Mouse (Mus musculus): ENCODE data around the gene Gm9046. TPM values are rescaled to one million over a fixed set of nuclear protein-coding genes. Genes with fewer than 3 reads are reported as not detected.
"Not testable (repeated sequence)": the region's sequence is repeated elsewhere in the genome, so short reads cannot be mapped to it uniquely, and the experiment has no call there.

Gm9046 gene
- polyA plus RNA-seq (2015; fragmentation: Nextera tagmentation; extraction: Ambion mirVana): not detected in 2 replicates

DNA sequence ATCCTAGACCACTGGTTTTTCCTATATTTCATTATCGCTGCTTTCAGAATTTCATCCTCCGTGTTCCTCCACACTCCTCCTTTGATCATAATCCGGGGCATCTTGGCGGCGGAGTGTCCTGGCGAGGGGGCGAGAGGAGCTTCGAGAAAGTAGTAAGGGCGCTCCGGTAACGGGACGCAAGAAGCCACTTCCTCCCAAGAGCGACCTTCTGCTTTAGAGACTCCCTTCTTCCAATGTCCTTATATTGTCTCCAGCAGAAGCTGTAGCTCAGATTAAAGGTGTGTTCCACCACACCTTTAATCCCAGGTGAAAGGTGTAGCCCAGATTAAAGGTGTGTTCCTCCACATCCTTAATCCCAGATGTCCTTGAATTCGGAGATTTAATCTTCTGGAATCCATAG, at the start of gene Gm9046:
TSS of gene Gm9046 (minus strand) at position 101 of the 400 bp plus-strand sequence.
- not testable (repeated sequence) for H3K36me3 ChIP-seq; H3K4me1 ChIP-seq; H3K27me3 ChIP-seq; ATAC-seq (ENCODE audit: insufficient number of reproducible peaks, insufficient read depth, low FRiP score, low TSS enrichment, low read depth); H3K4me3 ChIP-seq; H3K4me2 ChIP-seq; H3K27ac ChIP-seq; H3K9ac ChIP-seq; H3K9me3 ChIP-seq
- no CpG with 5 or more reads among the region's 14 CpGs for WGBS

DNA sequence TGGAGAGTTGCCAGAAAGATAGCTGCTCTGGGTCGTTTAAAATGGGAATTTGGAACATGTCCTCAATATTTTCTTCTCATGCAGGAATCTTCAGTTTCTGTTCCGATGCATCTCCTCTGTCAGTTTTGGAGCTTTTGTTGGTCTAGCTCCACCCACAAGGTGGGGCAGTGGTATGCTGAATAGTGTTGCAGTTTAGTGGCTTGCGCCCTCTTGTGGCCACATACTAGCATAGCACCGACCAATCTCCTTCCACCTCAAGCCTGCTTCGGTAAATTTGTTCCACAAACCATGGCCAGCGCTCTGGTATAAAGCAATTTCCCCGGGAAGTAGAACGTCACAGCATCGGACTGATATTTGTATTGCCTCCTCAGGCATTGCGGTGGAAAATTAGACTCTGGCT, 27.4 kb upstream of the Gm9046 start:
- no peak overlapping the region for H3K9ac ChIP-seq
- 3% methylated on average over 10 of the region's 10 CpGs for WGBS
- no peaks in the 10 kb centered on the region for H3K4me1 ChIP-seq
- no peaks in the 10 kb centered on the region for H3K27me3 ChIP-seq
- H3K4me3 ChIP-seq: peak overlapping the region; percentile 19
- peak overlapping the region; percentile 46 for H3K4me2 ChIP-seq
- peak; percentile 67; the same call in 1 of the 2 replicates for ATAC-seq (ENCODE audit: insufficient number of reproducible peaks, insufficient read depth, low FRiP score, low TSS enrichment, low read depth)
- no peaks in the 10 kb centered on the region for H3K9me3 ChIP-seq
- H3K36me3 ChIP-seq: no peaks in the 10 kb centered on the region
- H3K27ac ChIP-seq: no peak overlapping the region

DNA sequence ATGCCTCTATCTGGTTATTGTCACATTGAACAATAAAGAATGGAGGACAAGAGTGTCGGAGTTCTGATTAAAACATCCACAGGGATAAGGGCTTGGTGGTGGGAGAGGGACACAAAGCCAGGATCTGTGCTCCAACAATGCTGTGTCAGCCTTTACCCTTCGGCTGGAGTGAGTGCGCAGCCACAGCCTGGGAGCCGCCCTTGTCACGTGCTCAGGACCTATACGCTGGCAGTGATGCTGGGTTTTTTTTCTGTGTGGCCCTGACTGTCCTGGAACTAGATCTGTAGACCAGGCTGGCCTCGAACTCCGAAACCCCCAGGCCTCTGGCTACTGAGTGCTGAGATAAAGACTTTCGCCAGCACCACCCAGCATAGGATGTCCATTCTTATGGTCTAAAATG, 26.5 kb upstream of the Gm9046 start:
- Histone ChIP-seq H3K4me3 (no peak overlapping the region), H3K9ac (no peak overlapping the region), H3K9me3 (no peaks in the 10 kb centered on the region), H3K27ac (no peak overlapping the region), H3K4me2 (no peak overlapping the region), H3K4me1 (no peaks in the 10 kb centered on the region), H3K36me3 (no peaks in the 10 kb centered on the region), H3K27me3 (no peaks in the 10 kb centered on the region)
- no peak for ATAC-seq (ENCODE audit: insufficient number of reproducible peaks, insufficient read depth, low FRiP score, low TSS enrichment, low read depth)
- WGBS: 86% methylated on average over 9 of the region's 9 CpGs

DNA sequence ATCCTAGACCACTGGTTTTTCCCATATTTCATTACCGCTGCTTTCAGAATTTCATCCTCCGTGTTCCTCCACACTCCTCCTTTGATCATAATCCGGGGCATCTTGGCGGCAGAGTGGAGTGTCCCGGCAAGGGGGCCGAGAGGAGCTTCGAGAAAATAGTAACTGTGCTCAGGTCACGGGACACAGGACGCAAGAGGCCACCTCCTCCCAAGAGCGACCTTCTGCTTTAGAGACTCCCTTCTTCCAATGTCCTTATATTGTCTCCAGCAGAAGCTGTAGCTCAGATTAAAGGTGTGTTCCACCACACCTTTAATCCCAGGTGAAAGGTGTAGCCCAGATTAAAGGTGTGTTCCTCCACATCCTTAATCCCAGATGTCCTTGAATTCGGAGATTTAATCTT, 10.9 kb upstream of the Gm9046 start, which contains the start of gene Gm9049:
TSS of gene Gm9049 (minus strand) at position 101 of the 400 bp plus-strand sequence.
- H3K4me2 ChIP-seq; H3K9me3 ChIP-seq; H3K9ac ChIP-seq; H3K27ac ChIP-seq; H3K27me3 ChIP-seq; H3K36me3 ChIP-seq; H3K4me1 ChIP-seq; H3K4me3 ChIP-seq; ATAC-seq (ENCODE audit: insufficient number of reproducible peaks, insufficient read depth, low FRiP score, low TSS enrichment, low read depth): not testable (repeated sequence)
- WGBS: 67% methylated on average over 1 of the region's 11 CpGs

DNA sequence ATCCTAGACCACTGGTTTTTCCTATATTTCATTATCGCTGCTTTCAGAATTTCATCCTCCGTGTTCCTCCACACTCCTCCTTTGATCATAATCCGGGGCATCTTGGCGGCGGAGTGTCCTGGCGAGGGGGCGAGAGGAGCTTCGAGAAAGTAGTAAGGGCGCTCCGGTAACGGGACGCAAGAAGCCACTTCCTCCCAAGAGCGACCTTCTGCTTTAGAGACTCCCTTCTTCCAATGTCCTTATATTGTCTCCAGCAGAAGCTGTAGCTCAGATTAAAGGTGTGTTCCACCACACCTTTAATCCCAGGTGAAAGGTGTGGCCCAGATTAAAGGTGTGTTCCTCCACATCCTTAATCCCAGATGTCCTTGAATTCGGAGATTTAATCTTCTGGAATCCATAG, 5.5 kb upstream of the Gm9046 start, which contains the start of gene Gm9048:
TSS of gene Gm9048 (minus strand) at position 101 of the 400 bp plus-strand sequence.
- H3K36me3 ChIP-seq: not testable (repeated sequence)

DNA sequence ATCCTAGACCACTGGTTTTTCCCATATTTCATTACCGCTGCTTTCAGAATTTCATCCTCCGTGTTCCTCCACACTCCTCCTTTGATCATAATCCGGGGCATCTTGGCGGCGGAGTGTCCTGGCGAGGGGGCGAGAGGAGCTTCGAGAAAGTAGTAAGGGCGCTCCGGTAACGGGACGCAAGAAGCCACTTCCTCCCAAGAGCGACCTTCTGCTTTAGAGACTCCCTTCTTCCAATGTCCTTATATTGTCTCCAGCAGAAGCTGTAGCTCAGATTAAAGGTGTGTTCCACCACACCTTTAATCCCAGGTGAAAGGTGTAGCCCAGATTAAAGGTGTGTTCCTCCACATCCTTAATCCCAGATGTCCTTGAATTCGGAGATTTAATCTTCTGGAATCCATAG, 5.3 kb downstream of the Gm9046 start, which contains the start of gene Gm9045:
TSS of gene Gm9045 (minus strand) at position 101 of the 400 bp plus-strand sequence.
- not testable (repeated sequence) for H3K4me2 ChIP-seq; H3K27me3 ChIP-seq; H3K9ac ChIP-seq; H3K9me3 ChIP-seq; H3K36me3 ChIP-seq; H3K4me3 ChIP-seq; ATAC-seq (ENCODE audit: insufficient number of reproducible peaks, insufficient read depth, low FRiP score, low TSS enrichment, low read depth); H3K27ac ChIP-seq; H3K4me1 ChIP-seq
- WGBS: no CpG with 5 or more reads among the region's 14 CpGs

More for the DNA sequence above, 5.5 kb upstream of the Gm9046 start, which contains the start of gene Gm9048:
- H3K9ac ChIP-seq; H3K4me3 ChIP-seq; H3K27me3 ChIP-seq; ATAC-seq (ENCODE audit: insufficient number of reproducible peaks, insufficient read depth, low FRiP score, low TSS enrichment, low read depth); H3K27ac ChIP-seq; H3K9me3 ChIP-seq; H3K4me2 ChIP-seq; H3K4me1 ChIP-seq: not testable (repeated sequence)
- 80% methylated on average over 1 of the region's 14 CpGs for WGBS

DNA sequence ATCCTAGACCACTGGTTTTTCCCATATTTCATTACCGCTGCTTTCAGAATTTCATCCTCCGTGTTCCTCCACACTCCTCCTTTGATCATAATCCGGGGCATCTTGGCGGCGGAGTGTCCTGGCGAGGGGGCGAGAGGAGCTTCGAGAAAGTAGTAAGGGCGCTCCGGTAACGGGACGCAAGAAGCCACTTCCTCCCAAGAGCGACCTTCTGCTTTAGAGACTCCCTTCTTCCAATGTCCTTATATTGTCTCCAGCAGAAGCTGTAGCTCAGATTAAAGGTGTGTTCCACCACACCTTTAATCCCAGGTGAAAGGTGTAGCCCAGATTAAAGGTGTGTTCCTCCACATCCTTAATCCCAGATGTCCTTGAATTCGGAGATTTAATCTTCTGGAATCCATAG, 10.7 kb downstream of the Gm9046 start, which contains the start of gene Gm9044:
TSS of gene Gm9044 (minus strand) at position 101 of the 400 bp plus-strand sequence.
- not testable (repeated sequence) for H3K4me3 ChIP-seq; H3K9me3 ChIP-seq; H3K9ac ChIP-seq; H3K4me2 ChIP-seq; H3K4me1 ChIP-seq; H3K36me3 ChIP-seq; H3K27ac ChIP-seq; ATAC-seq (ENCODE audit: insufficient number of reproducible peaks, insufficient read depth, low FRiP score, low TSS enrichment, low read depth); H3K27me3 ChIP-seq
- no CpG with 5 or more reads among the region's 14 CpGs for WGBS

DNA sequence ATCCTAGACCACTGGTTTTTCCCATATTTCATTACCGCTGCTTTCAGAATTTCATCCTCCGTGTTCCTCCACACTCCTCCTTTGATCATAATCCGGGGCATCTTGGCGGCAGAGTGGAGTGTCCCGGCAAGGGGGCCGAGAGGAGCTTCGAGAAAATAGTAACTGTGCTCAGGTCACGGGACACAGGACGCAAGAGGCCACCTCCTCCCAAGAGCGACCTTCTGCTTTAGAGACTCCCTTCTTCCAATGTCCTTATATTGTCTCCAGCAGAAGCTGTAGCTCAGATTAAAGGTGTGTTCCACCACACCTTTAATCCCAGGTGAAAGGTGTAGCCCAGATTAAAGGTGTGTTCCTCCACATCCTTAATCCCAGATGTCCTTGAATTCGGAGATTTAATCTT, 16.2 kb downstream of the Gm9046 start, which contains the start of gene Gm9040:
TSS of gene Gm9040 (minus strand) at position 101 of the 400 bp plus-strand sequence.
- H3K36me3 ChIP-seq; H3K4me3 ChIP-seq; H3K27ac ChIP-seq; H3K9me3 ChIP-seq; H3K9ac ChIP-seq; H3K27me3 ChIP-seq; ATAC-seq (ENCODE audit: insufficient number of reproducible peaks, insufficient read depth, low FRiP score, low TSS enrichment, low read depth); H3K4me1 ChIP-seq; H3K4me2 ChIP-seq: not testable (repeated sequence)
- WGBS: no CpG with 5 or more reads among the region's 11 CpGs

DNA sequence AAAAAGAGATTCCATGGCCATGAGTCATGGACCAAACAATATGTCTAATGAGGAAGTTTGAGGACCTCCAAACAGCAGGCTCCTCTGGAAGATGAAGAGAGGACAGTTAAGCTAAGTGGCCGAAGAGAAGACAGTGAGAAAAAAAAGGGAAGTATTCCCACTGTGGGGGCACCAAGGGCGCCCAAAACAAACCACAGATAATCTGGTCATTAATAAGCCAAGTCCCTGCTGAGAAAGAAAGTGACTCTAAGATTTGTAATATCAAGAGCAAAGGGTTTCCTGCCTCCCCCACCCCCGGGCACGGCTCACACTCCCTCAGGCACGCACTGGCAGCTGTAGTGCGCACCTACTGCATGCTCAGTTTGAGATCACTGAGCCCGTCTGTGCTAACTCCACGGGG, 24.0 kb downstream of the Gm9046 start:
- Histone ChIP-seq H3K9me3 (no peaks in the 10 kb centered on the region), H3K27me3 (no peaks in the 10 kb centered on the region), H3K36me3 (no peaks in the 10 kb centered on the region), H3K4me3 (no peak overlapping the region), H3K4me1 (no peaks in the 10 kb centered on the region), H3K27ac (no peak overlapping the region), H3K4me2 (no peak overlapping the region), H3K9ac (no peak overlapping the region)
- no peak for ATAC-seq (ENCODE audit: insufficient number of reproducible peaks, insufficient read depth, low FRiP score, low TSS enrichment, low read depth)
- 83% methylated on average over 8 of the region's 8 CpGs for WGBS

DNA sequence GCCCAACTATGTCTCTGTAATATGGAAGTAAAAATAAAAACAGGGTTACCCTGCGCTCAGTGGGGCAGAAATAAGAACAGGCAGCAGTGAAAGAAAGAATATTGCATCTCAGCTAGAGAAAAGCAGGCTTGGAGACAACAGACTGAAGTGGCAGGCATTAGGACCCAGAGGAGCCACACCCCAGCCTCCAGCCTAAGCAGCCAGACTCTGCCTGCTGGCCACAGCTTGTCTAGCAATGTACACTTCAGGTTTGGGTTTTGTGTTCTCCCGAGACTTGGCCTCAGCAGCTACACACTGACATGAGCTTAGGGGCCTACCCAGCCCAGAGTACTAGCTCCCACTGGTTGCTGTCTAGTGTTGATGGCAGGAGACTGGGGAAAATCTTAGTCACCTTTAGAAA, 40.9 kb downstream of the Gm9046 start:
- H3K9me3 ChIP-seq; H3K4me2 ChIP-seq; H3K27me3 ChIP-seq; H3K4me3 ChIP-seq; H3K4me1 ChIP-seq; H3K27ac ChIP-seq; H3K36me3 ChIP-seq; ATAC-seq (ENCODE audit: insufficient number of reproducible peaks, insufficient read depth, low FRiP score, low TSS enrichment, low read depth); H3K9ac ChIP-seq: not testable (repeated sequence)
- WGBS: 41% methylated on average over 2 of the region's 2 CpGs

DNA sequence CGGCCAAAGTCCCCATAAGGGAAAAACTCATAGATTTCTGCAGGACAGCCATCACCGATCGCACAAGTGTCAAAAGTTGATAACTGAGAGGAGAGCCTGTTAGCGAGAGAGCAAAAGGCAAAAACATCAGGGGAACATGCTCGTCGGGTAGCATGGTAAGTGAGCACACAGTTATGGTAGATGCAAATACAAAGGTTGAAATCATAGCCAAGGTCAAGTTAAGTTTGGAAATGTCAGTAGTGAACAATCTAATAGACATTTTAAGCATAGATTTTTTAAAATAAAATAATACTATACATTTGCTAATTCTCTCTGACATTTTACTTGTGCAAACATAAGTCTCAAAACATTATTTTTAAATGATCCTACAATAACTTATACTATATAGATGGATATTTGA, 48.1 kb downstream of the Gm9046 start, which contains the start of gene Iltifb:
TSS of gene Iltifb (minus strand) at position 101 of the 400 bp plus-strand sequence.
- no peaks in the 10 kb centered on the region for H3K36me3 ChIP-seq
- 92% methylated on average over 6 of the region's 6 CpGs for WGBS
- H3K4me3 ChIP-seq: no peak within 1 kb of the TSS
- no peak within 1 kb of the TSS for H3K9ac ChIP-seq
- no peak within 1 kb of the TSS for H3K4me2 ChIP-seq
- ATAC-seq (ENCODE audit: insufficient number of reproducible peaks, insufficient read depth, low FRiP score, low TSS enrichment, low read depth): no peak
- no peak within 1 kb of the TSS for H3K27ac ChIP-seq
- H3K9me3 ChIP-seq: no peaks in the 10 kb centered on the region
- H3K4me1 ChIP-seq: no peaks in the 10 kb centered on the region
- no peaks in the 10 kb centered on the region for H3K27me3 ChIP-seq

Measured in embryonic facial prominence, embryonic 13.5 days (tissue).